Mouse (Mus musculus) 3T3-L1 (cell line): ENCODE measurements around the gene Cdh26.

Source experiments
- DNase-seq: peaks from one replicate; pipeline ENCODE4 v3.0.0-alpha.2; 2015; ENCODE audit warnings: low read depth, low spot score

The Cdh26 gene

DNA sequence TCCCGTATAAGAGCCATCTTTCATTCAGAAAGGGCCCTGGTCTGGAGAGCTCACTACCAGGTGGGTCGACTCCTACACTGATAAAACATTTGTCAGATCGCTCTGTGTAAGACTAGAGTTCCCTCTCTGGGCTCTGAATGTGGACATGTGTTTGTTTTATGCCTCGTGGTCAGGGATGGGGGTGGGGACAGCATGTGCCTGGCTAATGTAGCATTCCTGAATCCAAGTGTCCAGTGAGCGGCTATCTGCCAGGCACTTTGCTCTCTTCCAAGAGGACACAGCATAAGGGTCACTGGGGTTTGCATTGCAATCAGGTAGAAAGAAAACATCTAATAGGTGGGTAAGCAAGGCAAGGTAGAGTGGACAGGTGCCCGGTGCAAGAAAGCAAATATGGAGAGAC lies 77.9 kb downstream of the Cdh26 start:
- no peak for DNase-seq

DNA sequence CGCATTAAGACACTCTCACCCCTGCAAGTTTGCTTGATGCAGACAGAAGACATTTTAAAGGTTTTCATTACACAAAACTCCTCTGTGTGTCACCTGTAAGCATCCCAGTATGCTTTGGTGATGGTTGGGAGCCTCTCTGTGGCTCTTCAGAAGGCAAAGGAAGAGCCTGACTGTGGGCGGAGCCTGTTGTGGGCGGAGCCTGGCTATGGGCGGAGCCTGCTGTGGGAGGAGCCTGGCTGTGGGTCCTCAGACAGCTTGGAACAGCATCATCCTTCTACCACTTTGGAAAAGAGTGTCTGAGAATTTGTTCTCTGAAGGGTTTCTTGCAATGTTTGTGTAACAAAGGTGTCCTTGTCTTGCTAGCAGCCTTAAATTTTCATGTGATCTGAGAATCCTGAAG lies 82.7 kb downstream of the Cdh26 start:
- DNase-seq: no peak

DNA sequence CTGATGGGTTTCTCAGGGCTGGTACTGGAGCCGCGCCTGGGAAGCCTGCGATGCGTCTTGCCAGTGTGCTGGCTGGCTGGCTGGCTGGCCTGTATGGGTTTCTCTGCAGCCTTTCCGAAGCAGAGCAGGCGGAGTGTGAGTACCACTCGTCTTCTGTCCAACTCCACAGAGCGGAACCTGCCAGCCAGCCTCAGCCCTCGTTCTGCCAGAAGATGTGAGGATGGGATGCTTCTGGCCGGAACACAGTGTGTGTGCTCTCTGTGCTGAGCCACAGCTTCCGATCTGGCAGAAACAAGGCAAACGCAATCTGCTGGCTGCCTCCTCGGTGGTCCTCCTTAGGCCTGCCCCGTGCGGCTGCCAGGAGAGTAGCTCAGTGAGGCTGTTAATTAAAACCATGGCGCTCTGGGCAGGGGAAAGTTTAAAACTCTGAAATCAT lies 83.3 kb downstream of the Cdh26 start:
- no peak for DNase-seq

DNA sequence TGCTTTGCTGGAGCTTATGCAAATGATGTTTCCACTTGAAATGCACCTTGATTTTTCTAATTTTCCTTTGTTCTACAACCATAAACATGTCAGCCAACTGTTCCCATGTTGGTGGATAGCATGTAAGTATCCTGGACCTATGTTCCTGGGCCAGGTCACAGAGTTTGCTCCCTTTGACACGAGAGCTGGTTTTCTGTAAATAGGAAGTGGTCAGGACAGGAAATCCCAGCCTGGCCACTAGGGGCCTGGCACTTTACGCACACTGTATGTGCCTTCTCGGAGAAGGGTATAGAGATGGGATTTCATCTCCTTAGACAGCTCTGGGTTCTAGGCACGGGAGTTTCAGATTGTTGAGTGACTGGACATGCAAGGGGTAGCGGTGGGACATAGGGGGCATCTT lies 86.1 kb downstream of the Cdh26 start:
- no peak for DNase-seq

DNA sequence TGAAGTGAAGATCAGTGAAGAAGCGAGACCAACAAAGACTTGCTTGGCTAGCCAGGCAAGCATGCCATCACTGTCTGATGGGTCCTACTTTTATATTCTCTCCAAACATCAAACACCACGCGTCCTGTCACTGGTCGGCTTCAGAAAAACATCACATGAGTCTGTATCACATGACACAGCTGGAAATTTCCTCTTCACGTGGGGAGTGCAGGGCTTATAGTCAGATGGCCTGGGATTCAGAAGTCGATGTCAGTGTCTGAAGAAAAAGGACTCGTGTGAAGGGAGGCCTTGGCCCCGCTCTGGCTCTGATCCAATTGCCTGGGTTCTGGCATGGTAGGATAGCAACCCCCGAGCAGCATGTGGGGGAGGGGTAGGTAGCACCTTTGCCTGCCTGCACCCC lies 86.6 kb downstream of the Cdh26 start:
- no peak for DNase-seq

DNA sequence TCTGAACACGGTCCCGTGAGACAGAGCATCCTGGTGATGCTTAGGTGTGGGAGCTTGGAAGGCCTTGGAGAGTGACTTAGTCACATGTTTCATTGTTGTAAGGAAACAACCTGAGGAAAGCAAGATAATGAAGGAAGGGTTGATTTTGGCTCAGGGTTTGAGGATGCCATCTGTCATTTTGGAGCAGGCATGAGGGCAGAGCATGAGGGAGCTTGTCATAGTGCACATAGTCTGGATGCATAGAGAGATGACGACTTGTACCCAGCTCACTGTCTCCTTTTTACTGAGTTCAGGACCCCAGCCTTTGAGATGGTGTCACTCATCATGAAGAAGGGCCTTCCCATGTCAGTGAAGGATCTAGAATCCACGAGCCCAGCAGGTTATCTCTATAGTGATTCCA lies 89.0 kb downstream of the Cdh26 start:
- DNase-seq: no peak

DNA sequence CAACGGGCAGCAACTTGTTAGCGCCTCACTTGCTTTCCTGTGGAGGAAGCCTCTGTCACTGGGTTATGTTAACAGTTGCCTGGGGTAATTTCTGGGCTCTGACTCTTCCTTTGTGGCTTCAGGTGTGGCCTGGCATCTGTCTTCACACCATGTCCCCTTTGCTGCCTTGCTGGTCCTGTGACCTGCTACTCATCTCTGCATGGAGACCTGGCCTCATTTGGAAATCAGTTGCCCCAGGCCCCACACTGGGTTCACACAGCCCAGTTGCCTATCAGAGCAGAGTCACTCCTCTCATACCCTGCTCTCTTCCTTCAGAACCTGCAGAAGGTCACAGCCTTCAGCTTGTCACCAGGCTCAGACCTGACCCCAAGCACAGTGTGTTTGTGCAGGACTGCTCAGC lies 89.9 kb downstream of the Cdh26 start:
- DNase-seq: no peak

DNA sequence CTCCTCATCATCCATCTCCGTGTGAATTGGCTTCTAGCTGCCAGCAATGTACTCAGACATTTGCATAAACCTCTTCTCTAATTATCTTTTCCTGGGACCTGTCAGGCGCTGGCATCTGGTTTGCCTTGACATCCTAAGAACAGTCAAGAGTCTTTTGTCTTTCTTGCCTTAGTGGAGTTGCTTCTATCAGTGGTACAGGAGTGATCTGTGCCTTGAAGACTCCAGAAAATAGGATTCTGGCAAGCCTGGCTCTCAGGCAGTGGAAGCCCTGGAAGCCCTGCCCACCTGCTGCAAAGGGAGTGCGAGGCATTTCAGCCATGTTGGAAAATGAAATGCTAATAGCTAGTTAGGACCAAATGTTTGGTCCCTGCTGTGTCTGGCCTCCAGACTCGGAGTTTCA lies 92.0 kb downstream of the Cdh26 start:
- DNase-seq: no peak

DNA sequence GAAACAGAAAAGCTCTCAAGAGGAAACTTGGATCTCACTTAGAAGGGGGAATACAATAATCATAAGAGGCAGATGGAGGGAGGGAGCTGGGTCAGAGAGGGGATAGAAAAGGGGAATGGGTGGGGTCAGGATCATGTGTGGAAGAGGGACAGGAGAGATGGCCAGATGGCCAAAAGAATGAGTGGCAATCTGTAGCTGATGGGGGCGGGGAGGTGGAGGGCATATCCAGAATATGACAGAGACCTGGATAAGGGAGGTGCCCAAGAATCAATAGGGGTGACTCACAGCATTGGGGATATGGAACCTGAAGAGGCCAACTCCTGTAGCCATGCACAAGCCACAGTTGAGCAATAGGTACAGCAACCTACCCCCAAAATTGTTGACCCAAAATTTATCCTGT lies 92.5 kb downstream of the Cdh26 start:
- no peak for DNase-seq

DNA sequence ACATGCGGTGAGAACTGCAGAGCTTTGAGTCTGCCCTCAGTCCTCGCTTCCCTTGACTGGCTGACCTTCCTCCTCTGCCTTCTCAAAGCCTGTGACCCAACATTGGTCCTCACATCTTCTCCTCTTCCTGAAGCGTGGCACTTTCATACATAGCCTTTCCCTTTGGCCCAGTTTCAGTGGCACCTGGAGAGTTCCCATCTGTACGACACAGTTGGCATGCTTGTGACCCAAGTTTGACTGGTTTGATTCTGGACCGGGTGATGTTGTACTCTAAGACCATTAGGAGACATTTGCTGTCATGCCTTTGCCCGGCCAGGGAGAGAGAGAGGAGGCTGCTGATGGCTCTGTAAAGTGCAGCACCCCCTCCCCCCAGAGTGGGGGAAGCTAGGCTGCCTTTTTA lies 96.4 kb downstream of the Cdh26 start:
- no peak for DNase-seq

DNA sequence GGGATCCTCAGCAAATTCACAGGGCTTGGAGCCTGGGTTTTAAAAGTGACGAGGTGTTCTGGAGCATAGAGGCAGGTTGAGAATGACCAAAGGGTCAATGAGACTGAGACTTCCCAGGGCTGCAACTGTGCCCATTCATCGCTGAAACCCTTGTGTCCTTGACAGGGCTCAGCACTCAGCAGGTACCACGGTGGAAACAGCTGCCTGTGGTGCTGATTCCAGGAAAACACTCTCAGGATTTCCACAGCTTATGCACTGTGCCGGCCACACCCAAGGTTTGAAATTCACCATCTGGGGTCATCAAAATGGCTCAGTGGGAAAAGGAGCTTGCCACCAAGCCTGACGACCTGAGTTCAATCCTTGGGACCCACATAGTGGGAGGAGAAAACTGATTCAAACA lies 100.9 kb downstream of the Cdh26 start:
- DNase-seq: no peak

DNA sequence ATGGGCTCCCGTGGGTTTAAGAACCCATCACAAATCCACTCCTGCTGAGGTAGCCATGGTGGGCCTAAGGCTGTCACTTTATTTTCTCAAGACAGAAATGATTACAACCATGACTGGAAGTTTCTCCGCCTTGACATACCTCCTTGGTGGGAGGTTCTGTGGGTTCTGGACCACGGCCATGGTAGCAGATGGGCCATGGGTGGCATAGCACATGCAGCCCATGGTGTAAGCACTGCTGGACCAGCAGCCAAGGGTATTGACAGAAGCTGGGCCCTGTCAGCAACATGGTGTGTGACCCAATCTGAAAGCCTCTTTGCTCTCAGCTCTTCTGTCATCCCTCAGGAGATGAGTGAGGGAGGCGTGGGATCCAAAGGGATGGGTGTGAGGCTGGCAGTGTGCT lies 106.2 kb downstream of the Cdh26 start:
- no peak for DNase-seq
